10 mouse cellular contexts compared by ENCODE assay signal in genomic region chr3:123093640-123094361, GRCm38 (mm10). TPM values are rescaled to one million over a fixed set of nuclear protein-coding genes. Genes with fewer than 3 reads are reported as not detected.
DNase-seq lines count a peak whose midpoint lies in the region; ATAC-seq and TF ChIP-seq lines count a peak whose summit lies in the region.
"Had no signal": no experiment of that assay in that cellular context is flagged by ENCODE, and none has a peak within 500 bp of the region (broad histone marks: within the 10 kb centered on the region; RNA-seq: fewer than 3 reads in every experiment).

No protein-coding gene starts in this region.

- H3K9ac ChIP-seq in heart, embryonic 14.5 days (ENCODE audit: low read length), result peak overlapping the region; percentile 48; the same call in 1 of the 2 replicates
- H3K9ac ChIP-seq in midbrain, embryonic 14.5 days (replicated peaks; ENCODE audit: low read length), result no peak overlapping the region
- 0 out of 2 replicates have a peak overlapping the region, but pooled peaks have one; percentile 48 for H3K9ac ChIP-seq in limb, embryonic 13.5 days
- H3K9ac ChIP-seq in stomach, postnatal 0 days (ENCODE audit: low read length), result peak overlapping the region; percentile 23

- no peaks in the 10 kb centered on the region for H3K36me3 ChIP-seq in heart, embryonic 14.5 days (ENCODE audit: control insufficient read depth, insufficient read depth, low read length)
- no peaks in the 10 kb centered on the region for H3K36me3 ChIP-seq in midbrain, embryonic 14.5 days (ENCODE audit: control insufficient read depth, insufficient read depth, low read length)
- H3K36me3 ChIP-seq in midbrain, embryonic 10.5 days, result no peaks in the 10 kb centered on the region
- H3K36me3 ChIP-seq in limb, embryonic 13.5 days, result no peaks in the 10 kb centered on the region
- H3K36me3 ChIP-seq in stomach, postnatal 0 days (ENCODE audit: control insufficient read depth, insufficient read depth, low read length), result no peaks in the 10 kb centered on the region

- peak overlapping the region; percentile 61 to 96 for H3K27ac ChIP-seq in heart, embryonic 14.5 days (replicated peaks in 1 of 2; ENCODE audit: control insufficient read depth in 1 of 2, insufficient read depth in 1 of 2, low read depth in 2 of 2, low read length in 2 of 2)
- H3K27ac ChIP-seq in midbrain, embryonic 14.5 days (replicated peaks; ENCODE audit: low read depth, low read length), result 0 out of 2 replicates have a peak overlapping the region, but pooled peaks have one; percentile 41
- no peak overlapping the region for H3K27ac ChIP-seq in midbrain, embryonic 10.5 days (replicated peaks)
- H3K27ac ChIP-seq in limb, embryonic 13.5 days, result peak overlapping the region; percentile 79; the same call in 1 of the 2 replicates
- H3K27ac ChIP-seq in stomach, postnatal 0 days (replicated peaks), result peak overlapping the region; percentile 76

- no peak for TF ChIP-seq CTCF in stomach, postnatal 0 days (IDR thresholded peaks at IDR 0.05; ENCODE audit: low read depth)

- ATAC-seq in heart, embryonic 14.5 days (ENCODE audit: insufficient number of reproducible peaks, insufficient read depth, low FRiP score, low read depth), result no peak
- ATAC-seq in midbrain, embryonic 14.5 days (ENCODE audit: low FRiP score, low TSS enrichment), result 0 out of 2 replicates have a peak, but pooled peaks have one; percentile 14
- peak; percentile 39 for ATAC-seq in limb, embryonic 13.5 days (ENCODE audit: low FRiP score, low read depth)
- peak; percentile 54 for ATAC-seq in stomach, postnatal 0 days (ENCODE audit: low FRiP score, low TSS enrichment)

- no peak for DNase-seq in heart, postnatal 25 days (ENCODE audit: low spot score)
- DNase-seq in midbrain, embryonic 14.5 days, result no peak
- DNase-seq in midbrain, embryonic 10.5 days (ENCODE audit: low spot score), result no peak
- peak; percentile 16 for DNase-seq in stomach, postnatal 0 days (ENCODE audit: low spot score)
- no peak for DNase-seq in urinary bladder, adult 2 months (ENCODE audit: low spot score)
- DNase-seq in left cerebral cortex, adult 18-20 months (ENCODE audit: low spot score in 2 of 2), result no peak
- DNase-seq: right cerebral cortex, postnatal 14 days; thymus, postnatal 36 days had no signal

- TF ChIP-seq EP300 in stomach, postnatal 0 days (optimal IDR thresholded peaks at IDR 0.05), result no peak

- H3K4me2 ChIP-seq in heart, embryonic 14.5 days (ENCODE audit: low read length), result 0 out of 2 replicates have a peak overlapping the region, but pooled peaks have one; percentile 13
- no peak overlapping the region for H3K4me2 ChIP-seq in midbrain, embryonic 14.5 days (ENCODE audit: low read length)
- peak overlapping the region; percentile 46 for H3K4me2 ChIP-seq in limb, embryonic 13.5 days (replicated peaks)
- peak overlapping the region; percentile 34 for H3K4me2 ChIP-seq in stomach, postnatal 0 days (replicated peaks; ENCODE audit: low read depth)

- H3K27me3 ChIP-seq in heart, embryonic 14.5 days (ENCODE audit: control insufficient read depth, insufficient read depth, low read length), result no peaks in the 10 kb centered on the region
- H3K27me3 ChIP-seq in midbrain, embryonic 14.5 days (ENCODE audit: control insufficient read depth, insufficient read depth, low read length), result no peaks in the 10 kb centered on the region
- no peaks in the 10 kb centered on the region for H3K27me3 ChIP-seq in midbrain, embryonic 10.5 days (ENCODE audit: low read depth, poor library complexity, severe bottlenecking)
- no peaks in the 10 kb centered on the region for H3K27me3 ChIP-seq in limb, embryonic 13.5 days
- H3K27me3 ChIP-seq in stomach, postnatal 0 days (ENCODE audit: control insufficient read depth, insufficient read depth, low read length), result no peaks in the 10 kb centered on the region

- H3K4me1 ChIP-seq in heart, embryonic 14.5 days (ENCODE audit: control insufficient read depth in 2 of 2, insufficient read depth in 2 of 2, low read length in 2 of 2), result peaks cover 14 to 22% of the 10 kb centered on the region in 2 experiments
- H3K4me1 ChIP-seq in midbrain, embryonic 14.5 days (ENCODE audit: control insufficient read depth, insufficient read depth, low read length), result 0 out of 2 replicates have a peak, but pooled peaks cover 3% of the 10 kb centered on the region
- H3K4me1 ChIP-seq in midbrain, embryonic 10.5 days, result peaks cover 10% of the 10 kb centered on the region; the same call in 1 of the 2 replicates
- H3K4me1 ChIP-seq in limb, embryonic 13.5 days, result peaks cover 21% of the 10 kb centered on the region
- peaks cover 4% of the 10 kb centered on the region; the same call in 1 of the 2 replicates for H3K4me1 ChIP-seq in stomach, postnatal 0 days (replicated peaks; ENCODE audit: control insufficient read depth, insufficient read depth)

- 73% methylated on average over 10 of the region's 11 CpGs for WGBS in heart, embryonic 14.5 days
- 80% methylated on average over 11 of the region's 11 CpGs for WGBS in midbrain, embryonic 14.5 days
- WGBS in midbrain, embryonic 10.5 days, result 78% methylated on average over 11 of the region's 11 CpGs
- 37% methylated on average over 11 of the region's 11 CpGs for WGBS in limb, embryonic 13.5 days
- WGBS in stomach, postnatal 0 days, result 38% methylated on average over 10 of the region's 11 CpGs

- no peaks in the 10 kb centered on the region for H3K9me3 ChIP-seq in heart, embryonic 14.5 days (ENCODE audit: control insufficient read depth, low read length)
- H3K9me3 ChIP-seq in midbrain, embryonic 14.5 days (ENCODE audit: control insufficient read depth, low read length), result no peaks in the 10 kb centered on the region
- H3K9me3 ChIP-seq in midbrain, embryonic 10.5 days (replicated peaks), result no peaks in the 10 kb centered on the region
- no peaks in the 10 kb centered on the region for H3K9me3 ChIP-seq in limb, embryonic 13.5 days
- no peaks in the 10 kb centered on the region for H3K9me3 ChIP-seq in stomach, postnatal 0 days (ENCODE audit: control insufficient read depth, low read length)

- intact Hi-C loops in heart, postnatal 25 days (cut with DNase I), result no loop called here

- no peak overlapping the region for H3K4me3 ChIP-seq in heart, embryonic 14.5 days (ENCODE audit: control insufficient read depth in 1 of 2, insufficient read depth in 1 of 2, low read depth in 1 of 2, low read length in 2 of 2)
- no peak overlapping the region for H3K4me3 ChIP-seq in midbrain, embryonic 14.5 days (replicated peaks; ENCODE audit: low read depth, low read length)
- H3K4me3 ChIP-seq in midbrain, embryonic 10.5 days, result no peak overlapping the region
- peak overlapping the region; percentile 11; the same call in 1 of the 2 replicates for H3K4me3 ChIP-seq in limb, embryonic 13.5 days
- H3K4me3 ChIP-seq in stomach, postnatal 0 days (ENCODE audit: low read depth, low read length), result no peak overlapping the region

RNA-seq across cellular contexts. Expression of gene Myoz2, which starts 59.0 kb away (rescaled TPM):
- 230 and 232 TPM in 2 replicates for polyA plus RNA-seq in heart, embryonic 14.5 days (2014; fragmentation: Nextera tagmentation; extraction: Ambion mirVana)
- 1,000 to 10,000 TPM; 2,092 to 2,205 TPM for total RNA-seq in heart, postnatal 25 days (2021)
- not detected in 2 replicates for polyA plus RNA-seq in midbrain, embryonic 14.5 days (2014; fragmentation: Nextera tagmentation; extraction: Ambion mirVana)
- polyA plus RNA-seq in midbrain, embryonic 10.5 days (2016; fragmentation: Nextera tagmentation; extraction: Ambion mirVana), result not detected in 2 replicates
- polyA plus RNA-seq in limb, embryonic 13.5 days (2015; fragmentation: Nextera tagmentation; extraction: Ambion mirVana), result 16.3 and 18.3 TPM in 2 replicates
- 1.1 and 1.2 TPM in 2 replicates for polyA plus RNA-seq in stomach, postnatal 0 days (2015; fragmentation: Nextera tagmentation; extraction: Ambion mirVana)
- polyA plus RNA-seq in urinary bladder, adult 2 months (2012; rRNA removed), result 0.09 and 0.10 TPM in 2 replicates
- total RNA-seq in left cerebral cortex, adult 18-20 months (2021), result under 1 TPM in 1 of 2 experiments, not detected in 1; 0.54 TPM

Comparison
In these comparisons a context has a peak if more than half of its experiments do, and no peak if none do; other contexts are left out.
1. RNA of gene Myoz2, which starts 59.0 kb away (polyA plus RNA-seq): 230 to 232 TPM in heart, embryonic 14.5 days; 16.3 to 18.3 TPM in limb, embryonic 13.5 days, 1.1 to 1.2 TPM in stomach, postnatal 0 days, 0.09 to 0.10 TPM in urinary bladder, adult 2 months, not detected in midbrain, embryonic 14.5 days and not detected in midbrain, embryonic 10.5 days; every median in the first group is over 10 times any median in the second.